Mouse (Mus musculus) embryonic fibroblast, embryonic 13.5 days (primary cell): Measurements from ENCODE around the gene Cdt1.
"Not testable (repeated sequence)": the region's sequence is repeated elsewhere in the genome, so short reads cannot be mapped to it uniquely, and the experiment has no call there.

ENCODE experiments used
- CTCF ChIP-seq: IDR thresholded peaks from 2 replicates; pipeline ENCODE4 v1.5.1; 2011; ENCODE audit warnings: mild to moderate bottlenecking, control low read depth, low read length, moderate library complexity, borderline replicate concordance; ENCODE audit not compliant: insufficient read depth
- POLR2A ChIP-seq: IDR thresholded peaks from 2 replicates; pipeline ENCODE4 v1.6.1; 2011; ENCODE audit warnings: low read depth, mild to moderate bottlenecking, control low read depth, low read length, moderate library complexity

DNA sequence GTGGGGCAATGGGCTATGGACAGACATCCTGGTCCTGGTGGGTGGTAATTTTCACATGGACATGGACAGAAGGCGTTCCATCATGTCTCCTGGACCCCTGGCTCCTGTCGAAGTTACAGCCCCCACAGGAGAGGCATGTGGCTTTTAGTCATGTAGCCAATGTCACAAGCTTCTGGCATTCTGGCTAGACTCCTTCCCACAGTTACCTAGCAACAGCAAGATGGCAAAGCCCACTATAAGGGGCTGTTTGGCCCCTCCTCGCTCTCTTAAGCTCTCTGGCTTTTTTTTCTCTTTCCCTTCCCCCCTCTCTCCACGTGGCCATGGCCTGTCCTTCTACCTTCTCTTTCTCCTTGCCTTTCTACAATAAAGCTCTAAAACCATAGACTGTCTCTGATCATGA, 5.4 kb downstream of the Cdt1 start:
- not testable (repeated sequence) for TF ChIP-seq POLR2A, CTCF
